Mouse (Mus musculus): ENCODE measurements around the gene Dock1.

GRCm38 (mm10) chr7:134663241-134663640, 7.2 kb upstream of the Dock1 start:
- TF ChIP-seq EP300 (IDR thresholded peaks at IDR 0.05; ENCODE audit: insufficient read depth, low read depth, low read length) (no peak), CTCF (IDR thresholded peaks at IDR 0.05; ENCODE audit: low read depth, low read length) (no peak), POLR2A (IDR thresholded peaks at IDR 0.05; ENCODE audit: insufficient read depth, low read length) (no peak)
